Mouse (Mus musculus): ENCODE data around the gene 1700019A02Rik. TPM values are rescaled to one million over a fixed set of nuclear protein-coding genes. Genes with fewer than 3 reads are reported as not detected.
A peak's percentile ranks its signal among the peaks of the same experiment; 100 is the strongest.

The 1700019A02Rik gene
- polyA plus RNA-seq, 1 experiment from 2014 or later, result not detected

DNA sequence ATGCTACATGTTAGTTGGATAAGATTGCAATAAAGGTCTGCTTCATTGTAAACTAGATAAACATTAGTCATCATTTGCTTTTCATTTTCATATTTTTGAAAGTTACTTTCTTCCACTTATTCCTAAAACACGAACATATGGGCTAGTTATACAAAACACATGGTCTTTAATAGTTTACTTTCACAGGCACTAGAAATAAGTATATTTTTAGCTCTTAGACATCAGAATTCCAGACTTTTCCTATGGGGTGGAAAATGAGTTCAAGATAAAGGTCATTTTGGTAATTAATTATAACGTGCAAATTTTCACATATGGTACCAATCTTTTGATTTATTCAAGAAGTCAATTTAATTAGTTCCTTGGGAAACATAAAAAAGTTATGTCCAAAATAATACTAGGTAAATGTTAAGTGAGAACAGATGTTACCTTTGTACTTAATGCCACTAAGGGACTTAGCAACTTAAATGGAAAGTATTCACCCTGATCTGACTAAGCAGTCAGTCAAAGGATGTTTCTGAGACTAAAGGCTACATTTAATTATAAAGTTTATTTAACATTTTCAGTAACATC is 14.3 kb upstream of the 1700019A02Rik start:
- TF ChIP-seq EP300 (IDR thresholded peaks at IDR 0.05; ENCODE audit: low read depth) (no peak), CTCF (IDR thresholded peaks at IDR 0.05; ENCODE audit: low read depth) (no peak)
- WGBS (ENCODE audit: insufficient replicate concordance), result 82% methylated on average over 2 of the region's 2 CpGs

DNA sequence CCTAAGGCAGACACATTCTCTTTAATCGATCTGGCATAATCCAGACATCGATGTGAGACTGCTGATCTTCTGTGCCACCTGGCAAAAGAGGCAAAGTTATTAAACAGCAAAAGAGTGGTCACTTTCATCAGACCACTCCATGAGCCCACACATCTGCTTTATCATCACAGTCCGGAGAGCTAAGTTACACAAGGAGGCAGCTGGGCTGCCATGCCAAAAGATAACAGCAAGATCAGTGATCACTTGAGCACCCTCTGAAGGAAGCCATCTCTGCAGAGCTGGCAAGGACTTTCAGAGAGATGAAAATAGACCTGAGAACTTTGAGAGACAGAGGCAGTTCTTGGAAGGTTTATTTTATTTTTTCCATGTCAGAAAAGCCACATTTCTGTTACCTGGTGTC is 7.1 kb upstream of the 1700019A02Rik start:
- Histone ChIP-seq H3K4me2 (ENCODE audit: low read depth, low read length) (no peak overlapping the region), H3K9ac (replicated peaks) (no peak overlapping the region), H3K4me3 (ENCODE audit: low read depth, low read length) (no peak overlapping the region), H3K9me3 (ENCODE audit: low read length) (no peaks in the 10 kb centered on the region), H3K27ac (ENCODE audit: low read depth) (no peak overlapping the region), H3K4me1 (ENCODE audit: insufficient read depth) (no peaks in the 10 kb centered on the region; the same call in 1 of the 2 replicates), H3K36me3 (replicated peaks; ENCODE audit: insufficient read depth, low read length) (no peaks in the 10 kb centered on the region), H3K27me3 (ENCODE audit: insufficient read depth, low read length) (no peaks in the 10 kb centered on the region)
- no peak for DNase-seq
- WGBS (ENCODE audit: insufficient replicate concordance), result 76% methylated on average over 3 of the region's 3 CpGs
- TF ChIP-seq EP300 (IDR thresholded peaks at IDR 0.05; ENCODE audit: low read depth) (no peak), CTCF (IDR thresholded peaks at IDR 0.05; ENCODE audit: low read depth) (no peak)
- ATAC-seq, result no peak

More for the DNA sequence above, 14.3 kb upstream of the 1700019A02Rik start:
- no peak for ATAC-seq
- Histone ChIP-seq H3K4me2 (ENCODE audit: low read depth, low read length) (no peak overlapping the region), H3K4me1 (ENCODE audit: insufficient read depth) (no peaks in the 10 kb centered on the region), H3K9ac (replicated peaks) (no peak overlapping the region), H3K4me3 (ENCODE audit: low read depth, low read length) (no peak overlapping the region), H3K36me3 (replicated peaks; ENCODE audit: insufficient read depth, low read length) (no peaks in the 10 kb centered on the region), H3K27me3 (ENCODE audit: insufficient read depth, low read length) (no peaks in the 10 kb centered on the region), H3K27ac (ENCODE audit: low read depth) (no peak overlapping the region), H3K9me3 (ENCODE audit: low read length) (no peaks in the 10 kb centered on the region)
- DNase-seq, result no peak

GRCm38 (mm10) chr1:53191234-53191633 is 3.8 kb upstream of the 1700019A02Rik start:
- Histone ChIP-seq H3K27me3 (ENCODE audit: insufficient read depth, low read length) (no peaks in the 10 kb centered on the region), H3K27ac (ENCODE audit: low read depth) (no peak overlapping the region), H3K9ac (replicated peaks) (no peak overlapping the region), H3K36me3 (replicated peaks; ENCODE audit: insufficient read depth, low read length) (no peaks in the 10 kb centered on the region), H3K4me2 (ENCODE audit: low read depth, low read length) (no peak overlapping the region), H3K4me3 (ENCODE audit: low read depth, low read length) (no peak overlapping the region), H3K9me3 (ENCODE audit: low read length) (no peaks in the 10 kb centered on the region), H3K4me1 (ENCODE audit: insufficient read depth) (no peaks in the 10 kb centered on the region; the same call in 1 of the 2 replicates)
- 87% methylated on average over 3 of the region's 3 CpGs for WGBS (ENCODE audit: insufficient replicate concordance)
- TF ChIP-seq CTCF (IDR thresholded peaks at IDR 0.05; ENCODE audit: low read depth) (no peak), EP300 (IDR thresholded peaks at IDR 0.05; ENCODE audit: low read depth) (no peak)
- DNase-seq (no peak), ATAC-seq (no peak)

GRCm38 (mm10) chr1:53189620-53190019 is 2.2 kb upstream of the 1700019A02Rik start:
- Histone ChIP-seq H3K36me3 (replicated peaks; ENCODE audit: insufficient read depth, low read length) (no peaks in the 10 kb centered on the region), H3K4me2 (ENCODE audit: low read depth, low read length) (no peak overlapping the region), H3K9me3 (ENCODE audit: low read length) (no peaks in the 10 kb centered on the region), H3K4me3 (ENCODE audit: low read depth, low read length) (no peak overlapping the region), H3K27ac (ENCODE audit: low read depth) (no peak overlapping the region), H3K27me3 (ENCODE audit: insufficient read depth, low read length) (no peaks in the 10 kb centered on the region), H3K9ac (replicated peaks) (no peak overlapping the region), H3K4me1 (ENCODE audit: insufficient read depth) (no peaks in the 10 kb centered on the region; the same call in 1 of the 2 replicates)
- ATAC-seq (peak; percentile 40; the same call in 1 of the 2 replicates), DNase-seq (no peak)
- WGBS (ENCODE audit: insufficient replicate concordance), result 54% methylated on average over 3 of the region's 3 CpGs
- no peak for TF ChIP-seq CTCF (IDR thresholded peaks at IDR 0.05; ENCODE audit: low read depth)
- no peak for TF ChIP-seq EP300 (IDR thresholded peaks at IDR 0.05; ENCODE audit: low read depth)

- H3K9ac ChIP-seq (replicated peaks), result no peak overlapping the region
- no peaks in the 10 kb centered on the region; the same call in 1 of the 2 replicates for H3K4me1 ChIP-seq (ENCODE audit: insufficient read depth)
- TF ChIP-seq CTCF (IDR thresholded peaks at IDR 0.05; ENCODE audit: low read depth) (no peak), EP300 (IDR thresholded peaks at IDR 0.05; ENCODE audit: low read depth) (no peak)
- WGBS (ENCODE audit: insufficient replicate concordance), result 84% methylated on average over 3 of the region's 3 CpGs
- H3K4me2 ChIP-seq (ENCODE audit: low read depth, low read length), result no peak overlapping the region
- no peak overlapping the region for H3K4me3 ChIP-seq (ENCODE audit: low read depth, low read length)
- H3K9me3 ChIP-seq (ENCODE audit: low read length), result no peaks in the 10 kb centered on the region
- no peaks in the 10 kb centered on the region for H3K27me3 ChIP-seq (ENCODE audit: insufficient read depth, low read length)
- no peaks in the 10 kb centered on the region for H3K36me3 ChIP-seq (replicated peaks; ENCODE audit: insufficient read depth, low read length)
- H3K27ac ChIP-seq (ENCODE audit: low read depth), result no peak overlapping the region
- no peak for ATAC-seq
- DNase-seq, result no peak
These were observed 1.1 kb downstream of the 1700019A02Rik start for GRCm38 (mm10) chr1:53186301-53186700.

- TF ChIP-seq CTCF (IDR thresholded peaks at IDR 0.05; ENCODE audit: low read depth), result no peak
- no peak for TF ChIP-seq EP300 (IDR thresholded peaks at IDR 0.05; ENCODE audit: low read depth)
- WGBS (ENCODE audit: insufficient replicate concordance), result 74% methylated on average over 6 of the region's 6 CpGs
These were observed 29.7 kb downstream of the 1700019A02Rik start for GRCm38 (mm10) chr1:53157715-53158114.

More at GRCm38 (mm10) chr1:53157715-53158114, 29.7 kb downstream of the 1700019A02Rik start:
- Histone ChIP-seq H3K9ac (replicated peaks) (no peak overlapping the region), H3K27ac (ENCODE audit: low read depth) (no peak overlapping the region), H3K4me1 (ENCODE audit: insufficient read depth) (no peaks in the 10 kb centered on the region), H3K4me2 (ENCODE audit: low read depth, low read length) (no peak overlapping the region), H3K4me3 (ENCODE audit: low read depth, low read length) (no peak overlapping the region), H3K9me3 (ENCODE audit: low read length) (no peaks in the 10 kb centered on the region), H3K27me3 (ENCODE audit: insufficient read depth, low read length) (no peaks in the 10 kb centered on the region), H3K36me3 (replicated peaks; ENCODE audit: insufficient read depth, low read length) (no peaks in the 10 kb centered on the region)
- no peak for DNase-seq
- no peak for ATAC-seq
